Mouse (Mus musculus): ENCODE data around the gene Gm8005. TPM values are rescaled to one million over a fixed set of nuclear protein-coding genes. Genes with fewer than 3 reads are reported as not detected.
"Not testable (repeated sequence)": the region's sequence is repeated elsewhere in the genome, so short reads cannot be mapped to it uniquely, and the experiment has no call there.

Gene Gm8005
- polyA plus RNA-seq (2015; fragmentation: Nextera tagmentation; extraction: Ambion mirVana), result not detected in 2 replicates

DNA sequence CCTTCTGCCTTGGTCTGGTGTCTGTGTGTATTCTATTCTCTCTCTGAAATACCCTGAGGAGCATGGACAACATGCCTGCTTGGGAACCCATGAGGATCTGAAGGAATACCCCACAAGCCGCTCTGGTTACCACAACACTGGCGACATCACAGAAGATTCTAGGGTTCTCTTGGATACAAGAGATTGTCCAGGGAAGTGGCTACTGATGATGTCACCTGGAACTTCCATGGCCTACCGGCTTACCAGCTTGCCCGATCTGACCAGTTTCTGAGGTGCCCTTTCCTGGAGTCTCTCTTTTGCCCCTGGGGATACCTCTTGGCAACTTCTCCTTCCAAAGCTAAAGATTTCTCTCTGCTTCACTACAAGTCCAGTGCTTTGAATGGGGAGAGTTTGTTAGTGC, at the start of gene Gm8005:
Gene Gm8005, minus strand, starts transcription at position 101 of the 400 bp plus-strand sequence.
- 100% methylated on average over 2 of the region's 4 CpGs for WGBS
- not testable (repeated sequence) for H3K27ac ChIP-seq; H3K4me1 ChIP-seq; H3K4me3 ChIP-seq; H3K9ac ChIP-seq; H3K27me3 ChIP-seq; H3K4me2 ChIP-seq (replicated peaks); H3K36me3 ChIP-seq; ATAC-seq (ENCODE audit: low FRiP score, low read depth); H3K9me3 ChIP-seq

DNA sequence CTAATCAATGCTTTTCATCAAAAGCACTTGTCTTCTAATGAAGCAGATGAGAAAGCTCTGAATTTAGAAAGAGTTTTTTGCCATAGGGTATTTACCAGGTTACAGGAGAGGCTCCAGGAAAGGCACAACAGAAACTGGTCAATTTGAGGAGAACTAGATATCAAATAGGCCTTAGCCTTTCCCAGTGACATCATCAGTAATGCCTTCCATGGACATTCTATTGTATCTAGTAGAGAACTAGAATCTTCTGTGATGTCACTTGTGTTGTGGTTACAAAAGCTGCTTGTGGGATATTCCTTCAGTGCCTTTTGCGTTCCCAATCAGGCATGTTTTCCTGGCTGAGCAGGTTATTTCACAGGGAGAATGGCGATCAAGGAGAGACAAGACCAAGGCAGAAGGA, 24.1 kb upstream of the Gm8005 start, which contains the start of gene Gm8011:
Gene Gm8011, plus strand, starts transcription at position 301 of the 400 bp plus-strand sequence.
- H3K9ac ChIP-seq; H3K4me1 ChIP-seq; H3K4me3 ChIP-seq; H3K36me3 ChIP-seq; H3K27me3 ChIP-seq; H3K4me2 ChIP-seq (replicated peaks); H3K9me3 ChIP-seq; H3K27ac ChIP-seq; ATAC-seq (ENCODE audit: low FRiP score, low read depth): not testable (repeated sequence)
- WGBS, result 60% methylated on average over 2 of the region's 2 CpGs

Other genes starting within 250 kb of the Gm8005 start
- not detected in 2 replicates for gene Gm3573, start 248.9 kb downstream of the Gm8005 start, polyA plus RNA-seq (2015; fragmentation: Nextera tagmentation; extraction: Ambion mirVana)
- not detected in 2 replicates for gene Gm17026, start 179.6 kb downstream of the Gm8005 start, polyA plus RNA-seq (2015; fragmentation: Nextera tagmentation; extraction: Ambion mirVana)
- not detected in 2 replicates for gene Gm9611, start 142.3 kb downstream of the Gm8005 start, polyA plus RNA-seq (2015; fragmentation: Nextera tagmentation; extraction: Ambion mirVana)
- not detected in 2 replicates for gene Gm7995, start 129.5 kb downstream of the Gm8005 start, polyA plus RNA-seq (2015; fragmentation: Nextera tagmentation; extraction: Ambion mirVana)
- not detected in 2 replicates for gene Gm8011, start 24.2 kb upstream of the Gm8005 start, polyA plus RNA-seq (2015; fragmentation: Nextera tagmentation; extraction: Ambion mirVana)
- gene Gm8020, start 62.7 kb upstream of the Gm8005 start, polyA plus RNA-seq (2015; fragmentation: Nextera tagmentation; extraction: Ambion mirVana), result not detected in 2 replicates
- not detected in 2 replicates for gene Gm8024, start 84.6 kb upstream of the Gm8005 start, polyA plus RNA-seq (2015; fragmentation: Nextera tagmentation; extraction: Ambion mirVana)
- gene Gm17124, start 160.2 kb upstream of the Gm8005 start, polyA plus RNA-seq (2015; fragmentation: Nextera tagmentation; extraction: Ambion mirVana), result not detected in 2 replicates
- not detected in 2 replicates for gene Gm3633, start 202.2 kb upstream of the Gm8005 start, polyA plus RNA-seq (2015; fragmentation: Nextera tagmentation; extraction: Ambion mirVana)
- gene Gm10378, start 216.3 kb upstream of the Gm8005 start, polyA plus RNA-seq (2015; fragmentation: Nextera tagmentation; extraction: Ambion mirVana), result not detected in 2 replicates

All from limb, embryonic 13.5 days (tissue).